Mouse (Mus musculus) heart, postnatal 0 days (tissue): ENCODE results near the gene Spsb3.

ENCODE experiments used
- CTCF ChIP-seq: IDR thresholded peaks from 2 replicates; pipeline ENCODE4 v1.5.1; 2016; ENCODE audit warnings: antibody characterized with exemption, control low read depth, low read depth
- EP300 ChIP-seq: IDR thresholded peaks from 2 replicates; pipeline ENCODE4 v1.6.1; 2016; ENCODE audit warnings: antibody characterized with exemption, low read depth

DNA sequence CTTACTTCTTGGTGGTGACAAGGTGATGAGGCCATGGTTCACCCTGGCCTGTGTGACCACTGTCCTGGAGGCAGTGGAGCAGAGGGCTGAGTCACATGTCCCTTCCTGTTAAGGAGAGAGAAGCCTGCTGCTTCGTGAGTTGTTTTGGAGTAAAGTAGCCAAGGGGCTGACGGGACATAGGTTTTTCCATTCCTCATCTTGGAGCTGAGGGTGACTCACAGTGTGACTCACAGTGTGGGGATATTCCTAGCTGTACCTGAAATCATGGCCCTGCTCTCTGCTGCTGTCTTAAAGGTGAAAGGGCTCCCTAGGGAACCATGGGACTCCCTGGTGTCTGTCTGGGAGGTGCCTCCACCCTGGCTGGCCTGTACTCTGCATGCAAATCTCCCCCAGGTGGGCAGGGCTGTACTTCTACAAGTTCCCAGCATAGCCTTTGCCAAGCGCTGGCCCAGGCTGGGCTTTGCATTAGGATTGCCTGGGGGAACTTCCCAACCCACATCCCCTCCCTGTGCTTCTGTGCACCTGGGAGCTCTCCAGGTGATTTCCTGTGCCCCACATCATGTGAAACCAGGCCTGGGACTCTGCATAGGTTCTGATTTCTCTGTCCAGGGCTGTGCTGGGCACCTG, 30.5 kb upstream of the Spsb3 start:
- TF ChIP-seq EP300: no peak
- TF ChIP-seq CTCF: no peak
